Mouse (Mus musculus) gonadal fat pad, adult 2 months (tissue): ENCODE data around the gene Mall. TPM values are rescaled to one million over a fixed set of nuclear protein-coding genes. Genes with fewer than 3 reads are reported as not detected.

Experiments used
- polyA plus RNA-seq: library from polyadenylated mRNA; depleted of rRNA; stranded (reverse); fragments of >200 nt; gene quantifications from 2 replicates; pipeline ENCODE4 v1.2.3, GENCODE M21; 2012; rRNA removed

Mall gene
- polyA plus RNA-seq, 1 experiment: 13.1 TPM

Other genes with a start within 250 kb of the Mall start
- 33.4 and 35.1 TPM in 2 replicates for gene Kcnip3, start 207.8 kb downstream of the Mall start, polyA plus RNA-seq
- gene Prom2, start 188.5 kb downstream of the Mall start, polyA plus RNA-seq: 455 and 501 TPM in 2 replicates
- gene Zfp661, start 142.8 kb downstream of the Mall start, polyA plus RNA-seq: 4.1 TPM in 2 replicates
- gene Mrps5, start 142.7 kb downstream of the Mall start, polyA plus RNA-seq: 37.3 and 44.0 TPM in 2 replicates
- 35.7 and 66.3 TPM in 2 replicates for gene Mal, start 73.2 kb downstream of the Mall start, polyA plus RNA-seq
- gene Nphp1, start 59.0 kb upstream of the Mall start, polyA plus RNA-seq: 19.9 and 21.3 TPM in 2 replicates
- 74.5 and 96.6 TPM in 2 replicates for gene Mtln, start 62.6 kb upstream of the Mall start, polyA plus RNA-seq
- 0.23 and 0.99 TPM in 2 replicates for gene Bub1, start 101.9 kb upstream of the Mall start, polyA plus RNA-seq
- 1.2 and 1.6 TPM in 2 replicates for gene Acoxl, start 108.9 kb upstream of the Mall start, polyA plus RNA-seq